Mouse (Mus musculus) c-Kit-negative CD71-positive TER-119-positive erythroid progenitor cells, embryonic 14.5 days (primary cell): ENCODE measurements around the gene Zmym3.

Experiments
- DNase-seq: peaks from one replicate; pipeline ENCODE4 v3.0.0-alpha.2; 2013; ENCODE audit warnings: low read depth, low spot score

Gene Zmym3

GRCm38 (mm10) chrX:101420700-101421095 lies at the start of gene Zmym3:
Gene Zmym3 (minus strand): TSS chrX:101420849.
- no peak for DNase-seq

GRCm38 (mm10) chrX:101451591-101451990 lies 30.9 kb upstream of the Zmym3 start:
- no peak for DNase-seq

- DNase-seq: no peak
Observed at GRCm38 (mm10) chrX:101451147-101451546, 30.5 kb upstream of the Zmym3 start.

- DNase-seq: no peak
Observed at GRCm38 (mm10) chrX:101448886-101449475, 28.3 kb upstream of the Zmym3 start, which contains the start of gene Itgb1bp2. Gene Itgb1bp2 (plus strand): TSS chrX:101449088.

GRCm38 (mm10) chrX:101429976-101430375 lies 9.3 kb upstream of the Zmym3 start:
- no peak for DNase-seq

- peak; percentile 89 for DNase-seq
Observed at GRCm38 (mm10) chrX:101429142-101429949, 8.7 kb upstream of the Zmym3 start, which contains the start of gene Nono. Gene Nono (plus strand): TSS chrX:101429318.

- DNase-seq: peak; percentile 31
Observed at GRCm38 (mm10) chrX:101428785-101429141, 8.1 kb upstream of the Zmym3 start.

- DNase-seq: peak; percentile 34
Observed at GRCm38 (mm10) chrX:101427774-101428173, 7.1 kb upstream of the Zmym3 start.

- DNase-seq: no peak
Observed at GRCm38 (mm10) chrX:101423462-101423861, 2.8 kb upstream of the Zmym3 start.

GRCm38 (mm10) chrX:101419725-101420699 lies 637 bp downstream of the Zmym3 start:
- DNase-seq: no peak

- DNase-seq: no peak
Observed at GRCm38 (mm10) chrX:101418946-101419724, 1.5 kb downstream of the Zmym3 start.

GRCm38 (mm10) chrX:101396459-101396858 lies 24.2 kb downstream of the Zmym3 start:
- DNase-seq: no peak

- no peak for DNase-seq
Observed at GRCm38 (mm10) chrX:101394341-101394740, 26.3 kb downstream of the Zmym3 start.

- no peak for DNase-seq
Observed at GRCm38 (mm10) chrX:101388866-101389537, 31.6 kb downstream of the Zmym3 start.

- DNase-seq: no peak
Observed at GRCm38 (mm10) chrX:101386222-101386621, 34.4 kb downstream of the Zmym3 start.

GRCm38 (mm10) chrX:101384439-101385137 lies 36.1 kb downstream of the Zmym3 start:
- no peak for DNase-seq

- DNase-seq: no peak
Observed at GRCm38 (mm10) chrX:101383455-101383854, 37.2 kb downstream of the Zmym3 start.

- DNase-seq: no peak
Observed at GRCm38 (mm10) chrX:101379744-101380143, 40.9 kb downstream of the Zmym3 start.

GRCm38 (mm10) chrX:101377076-101377475 lies 43.6 kb downstream of the Zmym3 start:
- DNase-seq: no peak
